Mouse (Mus musculus) activated CD4-positive, CD25-positive, alpha-beta regulatory T cell, adult 4 months (primary cell): ENCODE measurements around the gene Gm10721. TPM values are rescaled to one million over a fixed set of nuclear protein-coding genes. Genes with fewer than 3 reads are reported as not detected.
"Not testable (repeated sequence)": the region's sequence is repeated elsewhere in the genome, so short reads cannot be mapped to it uniquely, and the experiment has no call there.

ENCODE experiments used
- ATAC-seq: one replicate; pipeline ENCODE4 v1.8.0; 2017
- polyA plus RNA-seq, 2 experiments: library from polyadenylated mRNA; unstranded; fragments of 100-300 nt; shearing (Covaris generic); gene quantifications; one replicate each; pipeline ENCODE4 v1.2.1; 2017

The Gm10721 gene
- polyA plus RNA-seq, 2 experiments from 2014 or later = 1.1 TPM; not detected in 1

DNA sequence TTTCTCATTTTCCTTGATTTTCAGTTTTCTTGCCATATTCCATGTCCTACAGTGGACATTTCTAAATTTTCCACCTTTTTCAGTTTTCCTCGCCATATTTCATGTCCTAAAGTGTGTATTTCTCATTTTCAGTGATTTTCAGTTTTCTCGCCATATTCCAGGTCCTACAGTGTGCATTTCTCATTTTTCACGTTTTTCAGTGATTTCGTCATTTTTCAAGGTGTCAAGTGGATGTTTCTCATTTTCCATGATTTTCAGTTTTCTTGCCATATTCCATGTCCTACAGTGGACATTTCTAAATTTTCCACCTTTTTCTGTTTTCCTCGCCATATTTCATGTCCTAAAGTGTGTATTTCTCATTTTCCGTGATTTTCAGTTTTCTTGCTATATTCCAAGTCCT lies 12.7 kb downstream of the Gm10721 start:
- not testable (repeated sequence) for ATAC-seq

DNA sequence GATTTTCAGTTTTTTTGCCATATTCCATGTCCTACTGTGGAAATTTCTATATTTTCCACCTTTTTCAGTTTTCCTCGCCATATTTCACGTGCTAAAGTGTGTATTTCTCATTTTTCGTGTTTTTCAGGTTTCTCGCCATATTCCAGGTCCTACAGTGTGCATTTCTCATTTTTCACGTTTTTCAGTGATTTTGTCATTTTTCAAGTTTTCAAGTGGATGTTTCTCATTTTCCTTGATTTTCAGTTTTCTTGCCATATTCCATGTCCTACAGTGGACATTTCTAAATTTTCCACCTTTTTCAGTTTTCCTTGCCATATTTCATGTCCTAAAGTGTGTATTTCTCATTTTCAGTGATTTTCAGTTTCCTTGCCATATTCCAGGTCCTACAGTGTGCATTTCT lies 13.2 kb downstream of the Gm10721 start:
- ATAC-seq = not testable (repeated sequence)

DNA sequence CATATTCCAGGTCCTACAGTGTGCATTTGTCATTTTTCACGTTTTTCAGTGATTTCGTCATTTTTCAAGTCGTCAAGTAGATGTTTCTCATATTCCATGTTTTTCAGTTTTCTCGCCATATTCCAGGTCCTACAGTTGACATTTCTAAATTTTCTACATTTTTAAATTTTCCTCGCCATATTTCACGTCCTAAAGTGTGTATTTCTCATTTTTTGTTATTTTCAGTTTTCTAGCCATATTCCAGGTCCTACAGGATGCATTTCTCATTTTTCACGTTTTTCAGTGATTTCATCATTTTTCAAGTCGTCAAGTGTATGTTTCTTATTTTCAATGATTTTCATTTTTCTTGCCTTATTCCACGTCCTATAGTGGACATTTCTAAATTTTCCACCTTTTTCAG lies 13.8 kb downstream of the Gm10721 start:
- not testable (repeated sequence) for ATAC-seq

DNA sequence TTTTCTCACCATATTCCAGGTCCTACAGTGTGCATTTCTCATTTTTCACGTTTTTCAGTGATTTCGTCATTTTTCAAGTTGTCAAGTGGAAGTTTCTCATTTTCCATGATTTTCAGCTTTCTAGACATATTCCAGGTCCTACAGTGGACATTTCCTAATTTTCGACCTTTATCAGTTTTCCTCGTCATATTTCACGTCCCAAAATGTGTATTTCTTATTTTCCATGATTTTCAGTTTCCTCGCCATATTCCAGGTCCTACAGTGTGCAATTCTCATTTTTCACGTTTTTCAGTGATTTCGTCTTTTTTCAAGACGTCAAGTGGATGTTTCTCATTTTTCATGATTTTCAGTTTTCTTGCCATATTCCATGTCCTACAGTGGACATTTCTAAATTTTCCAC lies 14.3 kb downstream of the Gm10721 start:
- ATAC-seq = not testable (repeated sequence)

DNA sequence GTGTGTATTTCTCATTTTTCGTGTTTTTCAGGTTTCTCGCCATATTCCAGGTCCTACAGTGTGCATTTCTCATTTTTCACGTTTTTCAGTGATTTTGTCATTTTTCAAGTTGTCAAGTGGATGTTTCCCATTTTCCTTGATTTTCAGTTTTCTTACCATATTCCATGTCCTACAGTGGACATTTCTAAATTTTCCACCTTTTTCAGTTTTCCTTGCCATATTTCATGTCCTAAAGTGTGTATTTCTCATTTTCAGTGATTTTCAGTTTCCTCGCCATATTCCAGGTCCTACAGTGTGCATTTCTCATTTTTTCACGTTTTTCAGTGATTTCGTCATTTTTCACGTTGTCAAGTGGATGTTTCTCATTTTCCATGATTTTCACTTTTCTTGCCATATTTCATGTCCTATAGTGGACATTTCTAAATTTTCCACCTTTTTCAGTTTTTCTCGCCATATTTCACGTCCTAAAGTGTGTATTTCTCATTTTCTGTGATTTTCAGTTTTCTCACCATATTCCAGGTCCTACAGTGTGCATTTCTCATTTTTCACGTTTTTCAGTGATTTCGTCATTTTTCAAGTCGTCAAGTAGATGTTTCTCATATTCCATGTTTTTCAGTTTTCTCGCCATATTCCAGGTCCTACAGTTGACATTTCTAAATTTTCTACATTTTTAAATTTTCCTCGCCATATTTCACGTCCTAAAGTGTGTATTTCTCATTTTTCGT lies 16.5 kb downstream of the Gm10721 start:
- ATAC-seq = not testable (repeated sequence)

DNA sequence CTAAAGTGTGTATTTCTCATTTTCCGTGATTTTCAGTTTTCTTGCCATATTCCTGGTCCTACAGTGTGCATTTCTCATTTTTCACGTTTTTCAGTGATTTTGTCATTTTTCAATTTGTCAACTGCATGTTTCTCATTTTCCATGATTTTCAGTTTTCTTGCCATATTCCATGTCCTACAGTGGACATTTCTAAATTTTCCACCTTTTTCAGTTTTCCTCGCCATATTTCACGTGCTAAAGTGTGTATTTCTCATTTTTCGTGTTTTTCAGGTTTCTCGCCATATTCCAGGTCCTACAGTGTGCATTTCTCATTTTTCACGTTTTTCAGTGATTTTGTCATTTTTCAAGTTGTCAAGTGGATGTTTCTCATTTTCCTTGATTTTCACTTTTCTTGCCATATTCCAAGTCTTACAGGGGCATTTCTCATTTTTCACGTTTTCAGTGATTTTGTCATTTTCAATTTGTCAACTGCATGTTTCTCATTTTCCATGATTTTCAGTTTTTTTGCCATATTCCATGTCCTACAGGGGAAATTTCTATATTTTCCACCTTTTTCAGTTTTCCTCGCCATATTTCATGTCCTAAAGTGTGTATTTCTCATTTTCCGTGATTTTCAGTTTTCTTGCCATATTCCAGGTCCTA lies 17.9 kb downstream of the Gm10721 start:
- not testable (repeated sequence) for ATAC-seq

DNA sequence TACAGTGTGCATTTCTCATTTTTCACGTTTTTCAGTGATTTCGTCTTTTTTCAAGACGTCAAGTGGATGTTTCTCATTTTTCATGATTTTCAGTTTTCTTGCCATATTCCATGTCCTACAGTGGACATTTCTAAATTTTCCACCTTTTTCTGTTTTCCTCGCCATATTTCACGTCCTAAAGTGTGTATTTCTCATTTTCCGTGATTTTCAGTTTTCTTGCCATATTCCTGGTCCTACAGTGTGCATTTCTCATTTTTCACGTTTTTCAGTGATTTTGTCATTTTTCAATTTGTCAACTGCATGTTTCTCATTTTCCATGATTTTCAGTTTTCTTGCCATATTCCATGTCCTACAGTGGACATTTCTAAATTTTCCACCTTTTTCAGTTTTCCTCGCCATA lies 21.4 kb downstream of the Gm10721 start, which contains the start of gene Gm17535:
Gene Gm17535, plus strand, starts transcription at position 301 of the 400 bp plus-strand sequence.
- ATAC-seq = not testable (repeated sequence)

DNA sequence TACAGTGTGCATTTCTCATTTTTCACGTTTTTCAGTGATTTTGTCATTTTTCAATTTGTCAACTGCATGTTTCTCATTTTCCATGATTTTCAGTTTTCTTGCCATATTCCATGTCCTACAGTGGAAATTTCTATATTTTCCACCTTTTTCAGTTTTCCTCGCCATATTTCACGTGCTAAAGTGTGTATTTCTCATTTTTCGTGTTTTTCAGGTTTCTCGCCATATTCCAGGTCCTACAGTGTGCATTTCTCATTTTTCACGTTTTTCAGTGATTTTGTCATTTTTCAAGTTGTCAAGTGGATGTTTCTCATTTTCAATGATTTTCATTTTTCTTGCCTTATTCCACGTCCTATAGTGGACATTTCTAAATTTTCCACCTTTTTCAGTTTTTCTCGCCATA lies 23.6 kb downstream of the Gm10721 start, which contains the start of gene Gm10715:
Gene Gm10715, plus strand, starts transcription at position 301 of the 400 bp plus-strand sequence.
- ATAC-seq = not testable (repeated sequence)

DNA sequence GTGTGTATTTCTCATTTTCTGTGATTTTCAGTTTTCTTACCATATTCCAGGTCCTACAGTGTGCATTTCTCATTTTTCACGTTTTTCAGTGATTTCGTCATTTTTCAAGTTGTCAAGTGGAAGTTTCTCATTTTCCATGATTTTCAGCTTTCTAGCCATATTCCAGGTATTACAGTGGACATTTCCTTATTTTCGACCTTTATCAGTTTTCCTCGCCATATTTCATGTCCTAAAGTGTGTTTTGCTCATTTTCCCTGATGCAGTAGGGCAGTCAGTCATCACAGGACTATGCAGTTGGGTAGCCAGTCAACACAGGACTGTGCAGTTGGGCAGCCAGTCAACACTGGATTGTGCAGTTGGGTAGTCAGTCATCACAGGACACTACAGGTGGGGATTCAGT lies 25.2 kb downstream of the Gm10721 start:
- not testable (repeated sequence) for ATAC-seq

Other genes with a start within 250 kb of the Gm10721 start
- under 1 TPM in 1 of 2 experiments, not detected in 1; 0.67 TPM for gene Gm10722, start 12.2 kb upstream of the Gm10721 start, polyA plus RNA-seq
- gene Gm11168, start 9.8 kb upstream of the Gm10721 start, polyA plus RNA-seq = 1 to 10 TPM in 1 of 2 experiments, not detected in 1; 1.2 TPM
- not detected for gene Gm10720, start 2.5 kb downstream of the Gm10721 start, polyA plus RNA-seq
- gene Gm10719, start 4.3 kb downstream of the Gm10721 start, polyA plus RNA-seq = 1 to 10 TPM in 1 of 2 experiments, not detected in 1; 1.1 TPM
- gene Gm10718, start 10.4 kb downstream of the Gm10721 start, polyA plus RNA-seq = not detected
- 1 to 10 TPM; 3.1 to 7.4 TPM for gene Gm10717, start 12.3 kb downstream of the Gm10721 start, polyA plus RNA-seq
- under 1 TPM in 1 of 2 experiments, not detected in 1; 0.65 TPM for gene Gm17535, start 21.5 kb downstream of the Gm10721 start, polyA plus RNA-seq
- gene Gm10715, start 23.7 kb downstream of the Gm10721 start, polyA plus RNA-seq = under 1 TPM in 1 of 2 experiments, not detected in 1; 0.85 TPM